Mouse (Mus musculus): ENCODE data around the gene Zfp750. TPM values are rescaled to one million over a fixed set of nuclear protein-coding genes. Genes with fewer than 3 reads are reported as not detected.

Zfp750 gene
- polyA plus RNA-seq, 1 experiment from 2014 or later: 1.5 TPM

GRCm38 (mm10) chr11:121544755-121545397 lies 25.7 kb upstream of the Zfp750 start:
- Histone ChIP-seq H3K4me1 (ENCODE audit: control insufficient read depth, insufficient read depth, low read length) (no peaks in the 10 kb centered on the region), H3K9ac (ENCODE audit: low read length) (no peak overlapping the region), H3K27ac (replicated peaks; ENCODE audit: low read depth, low read length) (no peak overlapping the region; the same call in 1 of the 2 replicates), H3K36me3 (ENCODE audit: control insufficient read depth, insufficient read depth, low read length) (no peaks in the 10 kb centered on the region), H3K9me3 (ENCODE audit: control insufficient read depth, low read length) (no peaks in the 10 kb centered on the region), H3K4me3 (ENCODE audit: low read depth, low read length) (no peak overlapping the region), H3K4me2 (ENCODE audit: low read depth, severe bottlenecking) (no peak overlapping the region), H3K27me3 (ENCODE audit: control insufficient read depth, insufficient read depth, low read length) (no peaks in the 10 kb centered on the region)
- ATAC-seq (ENCODE audit: insufficient number of reproducible peaks, low FRiP score, low TSS enrichment, low read depth) (no peak), DNase-seq (ENCODE audit: low spot score) (no peak)
- whole genome bisulfite sequencing: 65% methylated on average over 7 of the region's 7 CpGs

DNA sequence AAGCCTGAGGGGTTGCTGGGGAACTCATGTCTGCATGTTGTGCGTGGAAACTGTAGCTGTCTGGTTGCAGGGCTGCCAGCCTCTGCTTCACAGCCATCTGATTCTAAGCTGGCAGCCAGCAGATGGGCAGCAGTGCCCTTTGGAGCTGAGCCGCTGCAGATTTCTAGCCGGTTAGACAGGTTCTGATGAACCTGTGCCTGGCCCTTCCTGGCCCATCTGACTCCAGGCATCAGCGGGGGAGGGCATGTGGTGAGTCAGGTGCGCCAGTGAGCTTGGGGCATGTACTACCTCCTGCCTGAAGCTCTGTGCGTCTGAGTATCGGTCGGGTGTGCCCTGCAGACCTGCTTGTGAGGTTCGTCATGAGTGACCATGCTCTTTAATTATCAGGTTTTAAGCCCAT lies 24.8 kb upstream of the Zfp750 start:
- Histone ChIP-seq H3K4me2 (ENCODE audit: low read depth, severe bottlenecking) (no peak overlapping the region), H3K4me3 (ENCODE audit: low read depth, low read length) (no peak overlapping the region), H3K4me1 (ENCODE audit: control insufficient read depth, insufficient read depth, low read length) (no peaks in the 10 kb centered on the region), H3K36me3 (ENCODE audit: control insufficient read depth, insufficient read depth, low read length) (no peaks in the 10 kb centered on the region), H3K27me3 (ENCODE audit: control insufficient read depth, insufficient read depth, low read length) (no peaks in the 10 kb centered on the region), H3K27ac (replicated peaks; ENCODE audit: low read depth, low read length) (no peak overlapping the region), H3K9ac (ENCODE audit: low read length) (no peak overlapping the region), H3K9me3 (ENCODE audit: control insufficient read depth, low read length) (no peaks in the 10 kb centered on the region)
- no peak for DNase-seq (ENCODE audit: low spot score)
- WGBS: 85% methylated on average over 9 of the region's 9 CpGs
- ATAC-seq (ENCODE audit: insufficient number of reproducible peaks, low FRiP score, low TSS enrichment, low read depth): no peak

GRCm38 (mm10) chr11:121543287-121543856 lies 24.2 kb upstream of the Zfp750 start:
- Histone ChIP-seq H3K9ac (ENCODE audit: low read length) (no peak overlapping the region), H3K27me3 (ENCODE audit: control insufficient read depth, insufficient read depth, low read length) (no peaks in the 10 kb centered on the region), H3K36me3 (ENCODE audit: control insufficient read depth, insufficient read depth, low read length) (no peaks in the 10 kb centered on the region), H3K4me1 (ENCODE audit: control insufficient read depth, insufficient read depth, low read length) (no peaks in the 10 kb centered on the region), H3K9me3 (ENCODE audit: control insufficient read depth, low read length) (no peaks in the 10 kb centered on the region), H3K4me2 (ENCODE audit: low read depth, severe bottlenecking) (no peak overlapping the region), H3K4me3 (ENCODE audit: low read depth, low read length) (no peak overlapping the region), H3K27ac (replicated peaks; ENCODE audit: low read depth, low read length) (no peak overlapping the region)
- ATAC-seq (ENCODE audit: insufficient number of reproducible peaks, low FRiP score, low TSS enrichment, low read depth): no peak
- DNase-seq (ENCODE audit: low spot score): no peak
- WGBS: 94% methylated on average over 5 of the region's 5 CpGs

- no peak for ATAC-seq (ENCODE audit: insufficient number of reproducible peaks, low FRiP score, low TSS enrichment, low read depth)
These were observed 23.3 kb upstream of the Zfp750 start for GRCm38 (mm10) chr11:121542471-121542870.

GRCm38 (mm10) chr11:121536528-121536927 lies 17.4 kb upstream of the Zfp750 start:
- no peak overlapping the region for H3K9ac ChIP-seq (ENCODE audit: low read length)
- H3K4me2 ChIP-seq (ENCODE audit: low read depth, severe bottlenecking): no peak overlapping the region
- no peak overlapping the region for H3K27ac ChIP-seq (replicated peaks; ENCODE audit: low read depth, low read length)
- no peak for DNase-seq (ENCODE audit: low spot score)
- H3K36me3 ChIP-seq (ENCODE audit: control insufficient read depth, insufficient read depth, low read length): no peaks in the 10 kb centered on the region
- H3K4me3 ChIP-seq (ENCODE audit: low read depth, low read length): no peak overlapping the region
- no peak for ATAC-seq (ENCODE audit: insufficient number of reproducible peaks, low FRiP score, low TSS enrichment, low read depth)
- no peaks in the 10 kb centered on the region for H3K9me3 ChIP-seq (ENCODE audit: control insufficient read depth, low read length)
- 37% methylated on average over 3 of the region's 3 CpGs for WGBS
- H3K4me1 ChIP-seq (ENCODE audit: control insufficient read depth, insufficient read depth, low read length): peaks cover 7% of the 10 kb centered on the region; the same call in 1 of the 2 replicates
- no peaks in the 10 kb centered on the region for H3K27me3 ChIP-seq (ENCODE audit: control insufficient read depth, insufficient read depth, low read length)

More at GRCm38 (mm10) chr11:121542471-121542870, 23.3 kb upstream of the Zfp750 start:
- no peak for DNase-seq (ENCODE audit: low spot score)
- Histone ChIP-seq H3K27ac (replicated peaks; ENCODE audit: low read depth, low read length) (no peak overlapping the region), H3K4me3 (ENCODE audit: low read depth, low read length) (no peak overlapping the region), H3K4me1 (ENCODE audit: control insufficient read depth, insufficient read depth, low read length) (no peaks in the 10 kb centered on the region), H3K4me2 (ENCODE audit: low read depth, severe bottlenecking) (no peak overlapping the region), H3K36me3 (ENCODE audit: control insufficient read depth, insufficient read depth, low read length) (no peaks in the 10 kb centered on the region), H3K9me3 (ENCODE audit: control insufficient read depth, low read length) (no peaks in the 10 kb centered on the region), H3K27me3 (ENCODE audit: control insufficient read depth, insufficient read depth, low read length) (no peaks in the 10 kb centered on the region), H3K9ac (ENCODE audit: low read length) (no peak overlapping the region)
- 52% methylated on average over 4 of the region's 4 CpGs for WGBS

DNA sequence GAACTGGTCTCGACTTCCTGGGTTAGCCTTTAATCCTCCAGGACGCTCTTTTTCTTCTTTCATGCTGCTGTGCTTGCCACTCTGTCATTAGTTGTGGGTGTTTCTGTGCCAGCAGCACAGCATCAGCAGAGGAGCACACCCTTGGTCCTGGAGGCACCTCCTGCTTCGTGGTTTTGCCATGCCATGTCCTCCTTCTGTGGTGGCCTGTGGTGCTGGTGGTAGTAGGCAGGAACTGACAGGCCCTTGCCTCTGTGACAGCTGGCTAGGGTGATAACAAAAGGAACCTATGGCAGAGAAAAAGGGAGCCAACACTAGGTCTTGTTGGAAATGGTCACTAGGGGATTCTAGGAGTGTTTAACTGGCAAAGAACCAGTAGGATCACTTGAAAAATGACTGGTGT lies 10.6 kb upstream of the Zfp750 start:
- H3K4me3 ChIP-seq (ENCODE audit: low read depth, low read length): no peak overlapping the region
- no peaks in the 10 kb centered on the region for H3K9me3 ChIP-seq (ENCODE audit: control insufficient read depth, low read length)
- no peaks in the 10 kb centered on the region for H3K27me3 ChIP-seq (ENCODE audit: control insufficient read depth, insufficient read depth, low read length)
- 94% methylated on average over 3 of the region's 3 CpGs for WGBS
- H3K36me3 ChIP-seq (ENCODE audit: control insufficient read depth, insufficient read depth, low read length): no peaks in the 10 kb centered on the region
- DNase-seq (ENCODE audit: low spot score) (no peak), ATAC-seq (ENCODE audit: insufficient number of reproducible peaks, low FRiP score, low TSS enrichment, low read depth) (no peak)
- H3K4me1 ChIP-seq (ENCODE audit: control insufficient read depth, insufficient read depth, low read length): peaks cover 3% of the 10 kb centered on the region; the same call in 1 of the 2 replicates
- no peak overlapping the region for H3K9ac ChIP-seq (ENCODE audit: low read length)
- no peak overlapping the region for H3K4me2 ChIP-seq (ENCODE audit: low read depth, severe bottlenecking)
- H3K27ac ChIP-seq (replicated peaks; ENCODE audit: low read depth, low read length): no peak overlapping the region

GRCm38 (mm10) chr11:121524191-121524590 lies 5.1 kb upstream of the Zfp750 start:
- 85% methylated on average over 7 of the region's 7 CpGs for WGBS
- Histone ChIP-seq H3K9me3 (ENCODE audit: control insufficient read depth, low read length) (no peaks in the 10 kb centered on the region), H3K4me2 (ENCODE audit: low read depth, severe bottlenecking) (no peak overlapping the region), H3K4me3 (ENCODE audit: low read depth, low read length) (no peak overlapping the region), H3K27me3 (ENCODE audit: control insufficient read depth, insufficient read depth, low read length) (no peaks in the 10 kb centered on the region), H3K4me1 (ENCODE audit: control insufficient read depth, insufficient read depth, low read length) (no peaks in the 10 kb centered on the region), H3K9ac (ENCODE audit: low read length) (no peak overlapping the region), H3K36me3 (ENCODE audit: control insufficient read depth, insufficient read depth, low read length) (no peaks in the 10 kb centered on the region), H3K27ac (replicated peaks; ENCODE audit: low read depth, low read length) (no peak overlapping the region)
- DNase-seq (ENCODE audit: low spot score) (no peak), ATAC-seq (ENCODE audit: insufficient number of reproducible peaks, low FRiP score, low TSS enrichment, low read depth) (no peak)

DNA sequence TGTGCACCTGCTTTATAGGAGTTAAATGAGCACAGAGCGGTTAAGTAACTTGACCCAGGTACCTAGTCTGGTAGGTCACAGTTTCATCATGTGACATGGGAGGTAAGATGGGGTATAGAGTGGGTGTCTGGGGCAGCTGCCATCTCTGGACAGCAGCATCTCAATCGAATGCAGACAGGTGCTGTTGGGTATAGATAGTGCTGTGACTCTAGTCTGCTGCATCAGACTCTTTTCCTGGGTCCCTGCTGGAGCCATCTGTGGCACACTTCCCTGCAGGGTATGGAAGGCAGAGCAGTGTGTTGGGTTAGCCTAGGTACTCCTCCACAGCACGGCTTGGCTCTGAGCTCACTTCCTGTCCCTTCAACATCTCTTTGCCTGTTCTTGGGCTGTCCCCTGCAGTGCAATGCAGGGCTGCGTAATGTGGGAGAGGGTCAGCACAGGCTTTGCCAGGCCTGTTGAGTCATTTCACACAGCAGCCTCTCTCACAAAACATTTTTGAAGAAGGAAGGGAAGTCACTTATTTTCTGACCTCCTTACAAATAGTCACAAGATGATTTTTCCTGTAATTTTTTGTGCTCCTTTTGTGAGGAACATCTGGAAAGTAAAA lies 3.1 kb upstream of the Zfp750 start:
- no peaks in the 10 kb centered on the region for H3K9me3 ChIP-seq (ENCODE audit: control insufficient read depth, low read length)
- DNase-seq (ENCODE audit: low spot score) (no peak), ATAC-seq (ENCODE audit: insufficient number of reproducible peaks, low FRiP score, low TSS enrichment, low read depth) (no peak)
- no peaks in the 10 kb centered on the region for H3K4me1 ChIP-seq (ENCODE audit: control insufficient read depth, insufficient read depth, low read length)
- H3K36me3 ChIP-seq (ENCODE audit: control insufficient read depth, insufficient read depth, low read length): no peaks in the 10 kb centered on the region
- H3K4me3 ChIP-seq (ENCODE audit: low read depth, low read length): no peak overlapping the region
- no peaks in the 10 kb centered on the region for H3K27me3 ChIP-seq (ENCODE audit: control insufficient read depth, insufficient read depth, low read length)
- H3K9ac ChIP-seq (ENCODE audit: low read length): no peak overlapping the region
- H3K4me2 ChIP-seq (ENCODE audit: low read depth, severe bottlenecking): no peak overlapping the region
- no peak overlapping the region for H3K27ac ChIP-seq (replicated peaks; ENCODE audit: low read depth, low read length)
- 86% methylated on average over 4 of the region's 4 CpGs for WGBS

Data from limb, embryonic 11.5 days (tissue).